Mouse (Mus musculus) heart, postnatal 0 days (tissue): ENCODE measurements around the gene Clasp2. TPM values are rescaled to one million over a fixed set of nuclear protein-coding genes. Genes with fewer than 3 reads are reported as not detected.
"Not testable (repeated sequence)": the region's sequence is repeated elsewhere in the genome, so short reads cannot be mapped to it uniquely, and the experiment has no call there.

Source experiments
- ATAC-seq: fragments of 200-750 bp; cut with Nextera tagmentation; 2 replicates; pipeline ENCODE4 v1.8.0; 2017; ENCODE audit warnings: low read depth, moderate number of reproducible peaks, moderate library complexity; ENCODE audit not compliant: insufficient read depth
- DNase-seq: peaks from one replicate; pipeline ENCODE4 v3.0.0-alpha.2; 2016; ENCODE audit warnings: low spot score
- H3K27ac ChIP-seq: fragments of 300-500 bp; sonication (generic); 2 replicates; pipeline ENCODE4 v1.5.1; 2014; ENCODE audit warnings: low read depth, mild to moderate bottlenecking
- H3K27me3 ChIP-seq: fragments of 300-500 bp; sonication (generic); 2 replicates; pipeline ENCODE4 v1.6.1; 2014; ENCODE audit warnings: low read length, mixed read lengths; ENCODE audit not compliant: control insufficient read depth, insufficient read depth
- H3K36me3 ChIP-seq: fragments of 300-500 bp; sonication (generic); replicated peaks from 2 replicates; pipeline ENCODE4 v1.6.1; 2014; ENCODE audit warnings: low read length, mixed read lengths; ENCODE audit not compliant: control insufficient read depth, insufficient read depth
- H3K4me1 ChIP-seq: fragments of 300-500 bp; sonication (generic); 2 replicates; pipeline ENCODE4 v1.6.1; 2014; ENCODE audit warnings: antibody characterized with exemption; ENCODE audit not compliant: control insufficient read depth, insufficient read depth
- H3K4me2 ChIP-seq: fragments of 300-500 bp; sonication (generic); 2 replicates; pipeline ENCODE4 v1.6.1; 2014; ENCODE audit warnings: low read depth, mild to moderate bottlenecking, low read length, moderate library complexity
- H3K4me3 ChIP-seq: fragments of 300-500 bp; sonication (generic); 2 replicates; pipeline ENCODE4 v1.5.1; 2014; ENCODE audit warnings: low read depth, low read length
- H3K9ac ChIP-seq: fragments of 300-500 bp; sonication (generic); replicated peaks from 2 replicates; pipeline ENCODE4 v1.6.1; 2014; ENCODE audit warnings: low read depth, low read length, mixed read lengths
- H3K9me3 ChIP-seq: fragments of 300-500 bp; sonication (generic); replicated peaks from 2 replicates; pipeline ENCODE4 v1.6.1; 2016; ENCODE audit warnings: low read length; ENCODE audit not compliant: control insufficient read depth
- CTCF ChIP-seq: IDR thresholded peaks from 2 replicates; pipeline ENCODE4 v1.5.1; 2016; ENCODE audit warnings: antibody characterized with exemption, control low read depth, low read depth
- EP300 ChIP-seq: IDR thresholded peaks from 2 replicates; pipeline ENCODE4 v1.6.1; 2016; ENCODE audit warnings: antibody characterized with exemption, low read depth
- WGBS: fragments of 180-500 bp; shearing (Covaris S2); extraction: QIAGEN DNeasy Blood & Tissue Kit; methylation state at CpG from one replicate; pipeline ENCODE4 v1.1.7; 2014; 5-methylcytosine and 5-hydroxymethylcytosine counted together
- polyA plus RNA-seq: library from polyadenylated mRNA; unstranded; fragments of >200 nt; fragmentation: Nextera tagmentation; extraction: Ambion mirVana; gene quantifications from 2 replicates; pipeline ENCODE4 v1.2.1, GENCODE M21; 2015
- total RNA-seq: library from RNA; depleted of rRNA; stranded (reverse); fragments of >200 nt; gene quantifications from 2 replicates; pipeline ENCODE4 v1.2.3, GENCODE M21; 2014; ENCODE audit warnings: low replicate concordance

The Clasp2 gene
- total and polyA plus RNA-seq, 2 experiments from 2014 or later = 15.8 to 39.7 TPM

- TF ChIP-seq CTCF (no peak), EP300 (no peak)
- DNase-seq = no peak
- Histone ChIP-seq H3K9ac (no peak overlapping the region), H3K36me3 (peaks cover 56% of the 10 kb centered on the region), H3K27me3 (no peaks in the 10 kb centered on the region), H3K4me1 (no peaks in the 10 kb centered on the region), H3K4me3 (no peak overlapping the region), H3K4me2 (no peak overlapping the region), H3K27ac (no peak overlapping the region), H3K9me3 (no peaks in the 10 kb centered on the region)
- no peak for ATAC-seq
- WGBS = 92% methylated on average over 3 of the region's 3 CpGs
Measured at GRCm38 (mm10) chr9:113894903-113895302, 153.6 kb downstream of the Clasp2 start.

DNA sequence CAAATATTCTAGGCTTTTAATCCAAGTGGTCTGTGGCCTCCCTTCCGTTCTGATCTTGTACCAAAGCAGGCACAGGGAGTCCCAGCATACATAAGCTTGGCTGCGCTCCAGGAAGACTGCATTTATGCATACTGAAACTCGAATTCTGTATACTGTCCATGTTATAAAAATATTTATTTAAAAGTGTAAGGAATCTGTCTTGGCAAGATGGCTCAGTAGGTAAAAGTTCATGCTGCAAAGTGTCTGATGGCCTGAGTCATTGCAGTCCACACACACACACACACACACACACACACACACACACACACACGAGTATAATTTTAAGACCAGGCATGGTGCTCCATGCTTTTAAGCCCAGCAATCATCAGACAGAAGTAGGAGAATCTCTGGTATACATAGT lies 161.9 kb downstream of the Clasp2 start:
- Histone ChIP-seq H3K9me3 (no peaks in the 10 kb centered on the region), H3K4me1 (no peaks in the 10 kb centered on the region), H3K36me3 (peaks cover 53% of the 10 kb centered on the region), H3K4me3 (no peak overlapping the region), H3K9ac (no peak overlapping the region), H3K27me3 (no peaks in the 10 kb centered on the region), H3K4me2 (no peak overlapping the region), H3K27ac (peak overlapping the region; percentile 54)
- DNase-seq (no peak), ATAC-seq (peak; percentile 53)
- no peak for TF ChIP-seq EP300
- no peak for TF ChIP-seq CTCF
- 42% methylated on average over 4 of the region's 4 CpGs for WGBS

GRCm38 (mm10) chr9:113904315-113904714 lies 163.0 kb downstream of the Clasp2 start:
- 98% methylated on average over 6 of the region's 6 CpGs for WGBS
- H3K4me3 ChIP-seq, H3K9me3 ChIP-seq, ATAC-seq, H3K4me2 ChIP-seq, H3K4me1 ChIP-seq, DNase-seq, H3K9ac ChIP-seq, H3K27me3 ChIP-seq: not testable (repeated sequence)
- Histone ChIP-seq H3K36me3 (peaks cover 59% of the 10 kb centered on the region), H3K27ac (peak overlapping the region; percentile 54)

- no peak for TF ChIP-seq EP300
- TF ChIP-seq CTCF = no peak
- peaks cover 56% of the 10 kb centered on the region for H3K36me3 ChIP-seq
- H3K4me2 ChIP-seq = no peak overlapping the region
- ATAC-seq = no peak
- H3K9ac ChIP-seq = no peak overlapping the region
- no peaks in the 10 kb centered on the region for H3K9me3 ChIP-seq
- H3K4me3 ChIP-seq = no peak overlapping the region
- 92% methylated on average over 5 of the region's 5 CpGs for WGBS
- H3K4me1 ChIP-seq = no peaks in the 10 kb centered on the region
- no peaks in the 10 kb centered on the region for H3K27me3 ChIP-seq
- no peak overlapping the region for H3K27ac ChIP-seq
- DNase-seq = no peak
Measured at GRCm38 (mm10) chr9:113915789-113916188, 174.5 kb downstream of the Clasp2 start.

DNA sequence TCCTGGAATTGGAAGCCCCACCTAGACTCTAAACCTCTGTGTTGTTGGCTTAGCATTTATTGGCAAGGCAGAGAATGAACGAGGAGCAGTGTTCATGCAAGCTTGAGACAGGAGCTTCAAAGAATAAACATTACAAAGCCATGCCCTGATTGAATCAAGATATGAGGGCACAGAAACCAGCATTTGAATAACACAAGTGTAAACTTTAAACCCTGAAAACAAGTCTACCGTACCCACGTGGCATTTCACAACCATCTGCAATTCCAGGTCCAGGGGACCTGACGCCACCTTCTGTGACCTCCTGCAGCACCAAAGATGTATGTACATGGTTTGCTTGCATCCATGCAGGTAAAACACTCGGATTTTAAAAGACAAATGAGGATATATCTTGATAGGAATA lies 181.4 kb downstream of the Clasp2 start:
- no peak for TF ChIP-seq CTCF
- TF ChIP-seq EP300 = no peak
- Histone ChIP-seq H3K9ac (no peak overlapping the region), H3K4me2 (no peak overlapping the region), H3K27ac (no peak overlapping the region), H3K9me3 (no peaks in the 10 kb centered on the region), H3K36me3 (peaks cover 22% of the 10 kb centered on the region; the same call in 1 of the 2 replicates), H3K4me1 (no peaks in the 10 kb centered on the region), H3K4me3 (no peak overlapping the region), H3K27me3 (no peaks in the 10 kb centered on the region)
- ATAC-seq = no peak
- 91% methylated on average over 5 of the region's 5 CpGs for WGBS
- no peak for DNase-seq

GRCm38 (mm10) chr9:113924883-113925282 lies 183.6 kb downstream of the Clasp2 start:
- DNase-seq = no peak
- WGBS = 81% methylated on average over 5 of the region's 5 CpGs
- no peak for TF ChIP-seq EP300
- no peak for TF ChIP-seq CTCF

More at GRCm38 (mm10) chr9:113924883-113925282, 183.6 kb downstream of the Clasp2 start:
- no peak overlapping the region for H3K4me2 ChIP-seq
- peaks cover 18% of the 10 kb centered on the region; the same call in 1 of the 2 replicates for H3K36me3 ChIP-seq
- no peak overlapping the region for H3K9ac ChIP-seq
- ATAC-seq = no peak
- no peaks in the 10 kb centered on the region for H3K9me3 ChIP-seq
- no peaks in the 10 kb centered on the region for H3K4me1 ChIP-seq
- no peak overlapping the region for H3K27ac ChIP-seq
- no peak overlapping the region for H3K4me3 ChIP-seq
- H3K27me3 ChIP-seq = no peaks in the 10 kb centered on the region
